Mouse (Mus musculus) kidney, embryonic 15.5 days (tissue): ENCODE results near the gene Fgd5. TPM values are rescaled to one million over a fixed set of nuclear protein-coding genes. Genes with fewer than 3 reads are reported as not detected.

ENCODE experiments used
- ATAC-seq: fragments of 200-750 bp; cut with Nextera tagmentation; replicated peaks from 2 replicates; pipeline ENCODE4 v1.8.0; 2017; ENCODE audit warnings: moderate TSS enrichment; ENCODE audit not compliant: low FRiP score
- H3K27ac ChIP-seq: fragments of 300-500 bp; sonication (generic); 2 replicates; pipeline ENCODE4 v1.5.1; 2015; ENCODE audit warnings: mild to moderate bottlenecking, inconsistent platforms
- H3K27me3 ChIP-seq: fragments of 300-500 bp; sonication (generic); 2 replicates; pipeline ENCODE4 v1.6.1; 2015; ENCODE audit warnings: inconsistent platforms
- H3K36me3 ChIP-seq: fragments of 300-500 bp; sonication (generic); 2 replicates; pipeline ENCODE4 v1.6.1; 2015; ENCODE audit warnings: inconsistent platforms
- H3K4me1 ChIP-seq: fragments of 300-500 bp; sonication (generic); 2 replicates; pipeline ENCODE4 v1.6.1; 2015; ENCODE audit warnings: inconsistent platforms
- H3K4me2 ChIP-seq: fragments of 300-500 bp; sonication (generic); 2 replicates; pipeline ENCODE4 v1.6.1; 2015; ENCODE audit warnings: moderate library complexity, mild to moderate bottlenecking, inconsistent platforms
- H3K4me3 ChIP-seq: fragments of 300-500 bp; sonication (generic); replicated peaks from 2 replicates; pipeline ENCODE4 v1.5.1; 2015; ENCODE audit warnings: mild to moderate bottlenecking, inconsistent platforms
- H3K9ac ChIP-seq: fragments of 300-500 bp; sonication (generic); 2 replicates; pipeline ENCODE4 v1.6.1; 2015; ENCODE audit warnings: mild to moderate bottlenecking, inconsistent platforms
- H3K9me3 ChIP-seq: fragments of 300-500 bp; sonication (generic); replicated peaks from 2 replicates; pipeline ENCODE4 v1.6.1; 2016; ENCODE audit warnings: inconsistent platforms
- WGBS: fragments of 180-500 bp; shearing (Covaris S2); methylation state at CpG from one replicate; pipeline ENCODE4 v1.1.7; 2015; ENCODE audit warnings: mixed read lengths; 5-methylcytosine and 5-hydroxymethylcytosine counted together
- polyA plus RNA-seq: library from polyadenylated mRNA; unstranded; fragments of >200 nt; fragmentation: Nextera tagmentation; extraction: Ambion mirVana; gene quantifications from 2 replicates; pipeline ENCODE4 v1.2.1, GENCODE M21; 2015

Gene Fgd5
- polyA plus RNA-seq, 1 experiment from 2014 or later = 18.7 TPM

GRCm38 (mm10) chr6:92100679-92101360 is 122.1 kb downstream of the Fgd5 start:
- no peak overlapping the region for H3K9ac ChIP-seq
- ATAC-seq = no peak
- whole genome bisulfite sequencing = 76% methylated on average over 2 of the region's 2 CpGs

DNA sequence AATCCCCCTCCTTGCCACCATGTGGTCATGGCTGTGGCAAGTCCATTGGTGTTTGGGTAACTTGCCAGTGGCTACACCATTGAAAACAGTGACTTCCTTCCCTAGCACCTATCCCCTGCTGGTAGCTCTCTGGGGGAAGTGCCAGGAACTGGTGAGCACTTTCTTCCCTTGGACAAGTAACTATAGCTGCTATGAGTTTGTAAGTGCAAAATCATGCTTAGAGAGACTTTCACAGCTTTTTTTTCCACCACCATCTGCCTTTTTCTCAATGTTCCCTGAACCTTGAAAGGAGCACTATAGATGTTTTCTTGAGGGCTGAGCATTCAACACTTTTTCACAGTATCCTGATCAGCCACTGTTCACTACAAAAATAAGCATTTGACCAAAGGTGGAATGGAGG is 145.9 kb downstream of the Fgd5 start:
- no peak overlapping the region for H3K4me2 ChIP-seq
- no peaks in the 10 kb centered on the region for H3K9me3 ChIP-seq
- H3K4me1 ChIP-seq = no peaks in the 10 kb centered on the region
- 0 out of 2 replicates have a peak, but pooled peaks cover 3% of the 10 kb centered on the region for H3K36me3 ChIP-seq
- ATAC-seq = no peak
- H3K27me3 ChIP-seq = no peaks in the 10 kb centered on the region
- H3K27ac ChIP-seq = no peak overlapping the region
- H3K9ac ChIP-seq = no peak overlapping the region
- H3K4me3 ChIP-seq = no peak overlapping the region

More at GRCm38 (mm10) chr6:92100679-92101360, 122.1 kb downstream of the Fgd5 start:
- Histone ChIP-seq H3K27me3 (no peaks in the 10 kb centered on the region), H3K4me3 (no peak overlapping the region), H3K4me2 (no peak overlapping the region), H3K9me3 (no peaks in the 10 kb centered on the region), H3K36me3 (0 out of 2 replicates have a peak, but pooled peaks cover 3% of the 10 kb centered on the region), H3K4me1 (peaks cover 24% of the 10 kb centered on the region), H3K27ac (no peak overlapping the region)

Other genes starting within 250 kb of the Fgd5 start
- 0.81 and 0.92 TPM in 2 replicates for gene Grip2, start 151.6 kb upstream of the Fgd5 start, polyA plus RNA-seq
- gene Ccdc174, start 100.8 kb upstream of the Fgd5 start, polyA plus RNA-seq = 35.0 and 37.6 TPM in 2 replicates
- 0.25 and 0.57 TPM in 2 replicates for gene 4930590J08Rik, start 76.1 kb upstream of the Fgd5 start, polyA plus RNA-seq
- 18.8 and 19.8 TPM in 2 replicates for gene Nr2c2, start 112.5 kb downstream of the Fgd5 start, polyA plus RNA-seq
- 95.0 and 97.5 TPM in 2 replicates for gene Mrps25, start 205.2 kb downstream of the Fgd5 start, polyA plus RNA-seq
- 23.8 and 27.0 TPM in 2 replicates for gene Rbsn, start 236.0 kb downstream of the Fgd5 start, polyA plus RNA-seq